Mouse (Mus musculus) stomach, postnatal 0 days (tissue): ENCODE measurements around the gene Tulp3. TPM values are rescaled to one million over a fixed set of nuclear protein-coding genes. Genes with fewer than 3 reads are reported as not detected.
"Not testable (repeated sequence)": the region's sequence is repeated elsewhere in the genome, so short reads cannot be mapped to it uniquely, and the experiment has no call there.

Experiments
- ATAC-seq: fragments of 200-750 bp; cut with Nextera tagmentation; 2 replicates; pipeline ENCODE4 v1.8.0; 2017; ENCODE audit not compliant: low FRiP score, low TSS enrichment
- DNase-seq: peaks from one replicate; pipeline ENCODE4 v3.0.0-alpha.2; 2016; ENCODE audit warnings: low spot score
- H3K27ac ChIP-seq: fragments of 300-500 bp; sonication (generic); replicated peaks from 2 replicates; pipeline ENCODE4 v1.5.1; 2014; ENCODE audit warnings: mild to moderate bottlenecking, control low read depth
- H3K27me3 ChIP-seq: fragments of 300-500 bp; sonication (generic); 2 replicates; pipeline ENCODE4 v1.6.1; 2014; ENCODE audit warnings: low read length; ENCODE audit not compliant: control insufficient read depth, insufficient read depth
- H3K36me3 ChIP-seq: fragments of 300-500 bp; sonication (generic); 2 replicates; pipeline ENCODE4 v1.6.1; 2014; ENCODE audit warnings: low read length, mixed read lengths; ENCODE audit not compliant: control insufficient read depth, insufficient read depth
- H3K4me1 ChIP-seq: fragments of 300-500 bp; sonication (generic); replicated peaks from 2 replicates; pipeline ENCODE4 v1.6.1; 2014; ENCODE audit warnings: antibody characterized with exemption; ENCODE audit not compliant: control insufficient read depth, insufficient read depth
- H3K4me2 ChIP-seq: fragments of 300-500 bp; sonication (generic); replicated peaks from 2 replicates; pipeline ENCODE4 v1.6.1; 2014; ENCODE audit warnings: low read depth, mild to moderate bottlenecking, control low read depth, moderate library complexity
- H3K4me3 ChIP-seq: fragments of 300-500 bp; sonication (generic); 2 replicates; pipeline ENCODE4 v1.5.1; 2014; ENCODE audit warnings: low read depth, low read length, control low read depth
- H3K9ac ChIP-seq: fragments of 300-500 bp; sonication (generic); 2 replicates; pipeline ENCODE4 v1.6.1; 2014; ENCODE audit warnings: mild to moderate bottlenecking, low read length, control low read depth, mixed read lengths
- H3K9me3 ChIP-seq: fragments of 300-500 bp; sonication (generic); 2 replicates; pipeline ENCODE4 v1.6.1; 2016; ENCODE audit warnings: low read length; ENCODE audit not compliant: control insufficient read depth
- CTCF ChIP-seq: IDR thresholded peaks from 2 replicates; pipeline ENCODE4 v1.5.1; 2016; ENCODE audit warnings: antibody characterized with exemption, low read depth, mild to moderate bottlenecking, moderate library complexity
- EP300 ChIP-seq: optimal IDR thresholded peaks from 2 replicates; pipeline ENCODE3; 2016; ENCODE audit warnings: antibody characterized with exemption
- WGBS: fragments of 180-500 bp; shearing (Covaris S2); extraction: QIAGEN DNeasy Blood & Tissue Kit; methylation state at CpG from one replicate; pipeline ENCODE4 v1.1.7; 2014; 5-methylcytosine and 5-hydroxymethylcytosine counted together
- polyA plus RNA-seq: library from polyadenylated mRNA; unstranded; fragments of >200 nt; fragmentation: Nextera tagmentation; extraction: Ambion mirVana; gene quantifications from 2 replicates; pipeline ENCODE4 v1.2.1, GENCODE M21; 2015

Tulp3 gene
- polyA plus RNA-seq, 1 experiment from 2014 or later: 5.3 TPM

DNA sequence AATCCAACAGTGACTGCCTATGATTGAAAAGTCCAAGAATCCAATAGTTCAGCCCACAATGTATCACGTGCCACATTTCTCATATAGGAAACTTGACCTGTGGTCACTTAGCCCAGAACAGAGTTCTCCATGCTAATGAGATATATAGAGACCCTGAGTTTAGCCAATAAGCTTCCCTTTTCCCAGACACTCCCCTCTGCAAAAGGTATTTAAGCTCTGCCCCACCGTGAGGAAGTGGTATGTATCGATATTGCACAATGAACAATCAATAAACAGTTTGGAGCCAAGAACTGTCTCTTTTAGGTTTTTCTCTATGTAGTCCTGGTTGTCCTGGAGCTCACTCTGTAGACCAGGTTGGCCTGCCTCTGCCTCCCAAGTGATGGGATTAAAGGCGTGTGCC, 50.9 kb downstream of the Tulp3 start:
- Histone ChIP-seq H3K9me3 (0 out of 2 replicates have a peak, but pooled peaks cover 2% of the 10 kb centered on the region), H3K9ac (no peak overlapping the region), H3K4me1 (no peaks in the 10 kb centered on the region; the same call in 1 of the 2 replicates), H3K27me3 (no peaks in the 10 kb centered on the region; the same call in 1 of the 2 replicates), H3K36me3 (no peaks in the 10 kb centered on the region), H3K4me3 (no peak overlapping the region), H3K4me2 (no peak overlapping the region), H3K27ac (no peak overlapping the region)
- 74% methylated on average over 4 of the region's 4 CpGs for WGBS
- DNase-seq (no peak), ATAC-seq (no peak)
- no peak for TF ChIP-seq EP300

DNA sequence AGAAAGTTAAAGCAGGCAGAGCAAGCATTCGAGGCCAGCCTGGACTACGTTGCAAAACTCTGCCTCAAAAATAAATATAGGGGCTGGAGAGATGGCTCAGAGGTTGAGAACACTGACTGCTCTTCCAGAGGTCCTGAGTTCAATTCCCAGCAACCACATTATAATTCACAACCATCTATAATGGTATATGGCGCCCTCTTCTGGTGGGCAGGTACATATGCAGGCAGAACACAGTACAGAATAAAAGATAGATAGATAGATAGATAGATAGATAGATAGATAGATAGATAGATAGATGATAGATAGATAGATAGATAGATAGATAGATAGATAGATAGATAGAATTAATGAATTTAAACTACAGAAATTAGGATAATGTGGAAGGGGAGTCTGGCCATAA, 53.0 kb downstream of the Tulp3 start:
- not testable (repeated sequence) for H3K9me3 ChIP-seq, H3K36me3 ChIP-seq, ATAC-seq, H3K27ac ChIP-seq, H3K4me1 ChIP-seq, H3K4me3 ChIP-seq, H3K4me2 ChIP-seq, H3K9ac ChIP-seq, H3K27me3 ChIP-seq, DNase-seq
- WGBS: 76% methylated on average over 3 of the region's 3 CpGs
- peak; percentile 35 for TF ChIP-seq CTCF

DNA sequence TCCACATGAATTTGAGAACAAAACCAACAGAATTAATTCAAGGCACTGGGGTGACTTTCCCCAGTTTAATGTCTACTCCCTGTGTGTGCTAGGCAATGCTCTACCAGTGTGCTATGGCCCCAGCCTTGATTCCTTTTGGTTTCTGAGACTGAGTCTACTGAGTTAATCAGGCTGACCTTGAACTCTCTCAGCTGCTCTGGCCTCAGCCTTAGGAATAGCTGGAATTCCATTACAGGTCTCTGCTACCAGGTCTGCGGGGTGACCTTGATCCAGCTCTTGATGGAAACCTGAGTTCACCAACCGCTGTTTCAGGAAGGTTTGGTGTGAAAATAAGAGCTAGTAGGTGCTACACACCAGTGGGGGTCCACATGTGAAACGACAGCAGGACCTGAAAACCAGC, 53.8 kb downstream of the Tulp3 start:
- no peak overlapping the region for H3K4me3 ChIP-seq
- no peak for TF ChIP-seq CTCF
- WGBS: 87% methylated on average over 3 of the region's 3 CpGs

DNA sequence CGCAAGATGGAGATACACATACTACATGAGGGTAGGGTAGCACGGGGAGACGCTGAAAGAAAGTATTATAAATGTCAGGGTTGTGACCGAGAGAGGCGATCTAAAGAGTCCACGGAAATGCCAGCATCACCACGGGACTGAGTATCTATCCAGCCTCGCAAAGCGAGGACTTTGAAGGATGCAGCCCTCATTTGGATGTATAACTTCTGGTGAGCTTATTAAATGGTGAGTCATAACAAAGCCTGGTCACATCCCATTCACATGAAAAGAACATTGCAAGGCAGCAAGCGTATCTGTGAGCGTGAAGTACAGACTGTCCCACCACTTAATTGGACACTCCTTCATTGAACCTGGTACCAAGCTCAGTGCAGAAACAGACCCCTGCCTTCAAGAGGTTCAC, 54.2 kb downstream of the Tulp3 start:
- H3K9ac ChIP-seq: no peak overlapping the region
- DNase-seq (no peak), ATAC-seq (no peak)
- WGBS: 38% methylated on average over 11 of the region's 11 CpGs
- H3K27ac ChIP-seq: no peak overlapping the region
- TF ChIP-seq EP300 (no peak), CTCF (no peak)
- H3K4me2 ChIP-seq: peak overlapping the region; percentile 97
- H3K4me1 ChIP-seq: peaks cover 6% of the 10 kb centered on the region
- no peaks in the 10 kb centered on the region; the same call in 1 of the 2 replicates for H3K27me3 ChIP-seq
- H3K9me3 ChIP-seq: 0 out of 2 replicates have a peak, but pooled peaks cover 2% of the 10 kb centered on the region
- no peak overlapping the region; the same call in 1 of the 2 replicates for H3K4me3 ChIP-seq
- no peaks in the 10 kb centered on the region for H3K36me3 ChIP-seq

More for the DNA sequence above, 53.8 kb downstream of the Tulp3 start:
- Histone ChIP-seq H3K27me3 (no peaks in the 10 kb centered on the region; the same call in 1 of the 2 replicates), H3K9me3 (0 out of 2 replicates have a peak, but pooled peaks cover 2% of the 10 kb centered on the region), H3K9ac (no peak overlapping the region), H3K4me1 (peaks cover 2% of the 10 kb centered on the region), H3K36me3 (no peaks in the 10 kb centered on the region), H3K4me2 (no peak overlapping the region), H3K27ac (no peak overlapping the region)
- DNase-seq (no peak), ATAC-seq (no peak)

DNA sequence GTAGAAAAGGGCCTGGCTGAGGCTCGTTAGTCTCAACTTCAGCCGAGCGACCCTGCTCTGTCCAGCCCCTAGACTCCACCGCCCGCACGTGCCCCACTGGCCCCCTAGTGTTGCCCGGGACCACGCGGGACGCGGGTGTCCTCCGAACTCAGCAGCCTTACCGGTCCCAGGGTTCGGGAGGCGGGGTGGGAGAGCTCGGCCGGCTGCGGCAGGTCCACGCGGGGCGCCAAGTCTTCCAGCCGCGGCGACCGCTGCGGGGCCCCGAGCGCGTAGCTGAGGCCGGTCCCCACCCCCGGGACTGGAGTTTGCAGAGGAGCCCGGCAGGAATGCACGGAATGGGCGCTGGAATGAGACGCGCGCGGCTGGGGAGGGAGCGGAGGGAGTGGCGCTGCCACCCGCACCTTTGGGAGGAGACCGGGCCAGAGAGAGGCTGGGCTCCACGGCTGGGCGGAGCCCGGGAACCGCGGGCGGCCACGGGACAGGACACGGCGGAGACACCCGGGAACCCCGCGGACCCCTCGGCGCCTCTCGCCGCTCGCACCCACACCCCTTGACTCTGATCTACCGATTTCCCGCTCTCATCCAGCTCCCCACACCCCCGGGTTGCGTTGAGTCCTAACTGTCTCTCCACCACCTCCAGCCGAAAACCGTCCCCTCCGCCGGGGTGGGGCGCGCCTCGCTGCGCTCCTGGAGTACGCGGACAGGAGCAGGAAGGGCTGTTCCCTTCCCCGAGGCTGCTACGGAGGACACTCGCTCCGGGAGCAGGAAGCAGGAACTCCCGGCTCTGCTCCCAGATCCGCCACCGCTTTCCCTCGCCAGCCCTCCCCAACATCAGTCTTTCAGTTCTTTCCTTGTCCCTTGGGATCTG, 55.3 kb downstream of the Tulp3 start, which contains the start of gene Tead4:
TSS of gene Tead4 (minus strand) at position 690 of the 868 bp plus-strand sequence.
- no peak for TF ChIP-seq EP300
- TF ChIP-seq CTCF: no peak
- under 1% methylated on average over 54 of the region's 81 CpGs for WGBS
- H3K4me2 ChIP-seq: peak within 1 kb of the TSS; percentile 97

More for the DNA sequence above, 55.3 kb downstream of the Tulp3 start, which contains the start of gene Tead4:
- Histone ChIP-seq H3K9me3 (0 out of 2 replicates have a peak, but pooled peaks cover 2% of the 10 kb centered on the region), H3K9ac (peak within 1 kb of the TSS; percentile 70), H3K4me3 (peak within 1 kb of the TSS; percentile 65), H3K27ac (peak within 1 kb of the TSS; percentile 82), H3K4me1 (peaks cover 8% of the 10 kb centered on the region), H3K27me3 (no peaks in the 10 kb centered on the region; the same call in 1 of the 2 replicates), H3K36me3 (no peaks in the 10 kb centered on the region)
- ATAC-seq: peak; percentile 93
- peak; percentile 85 for DNase-seq
